Mouse (Mus musculus) cerebellum, adult 11 months (tissue): Measurements from ENCODE around the gene Cacna2d2.
"Not testable (repeated sequence)": the region's sequence is repeated elsewhere in the genome, so short reads cannot be mapped to it uniquely, and the experiment has no call there.

ENCODE experiments used
- DNase-seq: peaks from one replicate; pipeline ENCODE4 v3.0.0; 2022

Cacna2d2 gene

GRCm38 (mm10) chr9:107565556-107565955 lies 166.1 kb downstream of the Cacna2d2 start:
- DNase-seq = not testable (repeated sequence)

- DNase-seq = peak; percentile 72
These were observed 166.8 kb downstream of the Cacna2d2 start for GRCm38 (mm10) chr9:107566041-107566709.

GRCm38 (mm10) chr9:107566855-107567254 lies 167.4 kb downstream of the Cacna2d2 start:
- DNase-seq = no peak

- DNase-seq = no peak
These were observed 168.4 kb downstream of the Cacna2d2 start, which contains the start of gene Hyal2 for GRCm38 (mm10) chr9:107567702-107568319. Hyal2 (plus strand) TSS chr9:107567945.

- DNase-seq = peak; percentile 77
These were observed 169.2 kb downstream of the Cacna2d2 start for GRCm38 (mm10) chr9:107568331-107569261.

GRCm38 (mm10) chr9:107569270-107569669 lies 169.9 kb downstream of the Cacna2d2 start:
- no peak for DNase-seq

GRCm38 (mm10) chr9:107570016-107570415 lies 170.6 kb downstream of the Cacna2d2 start:
- no peak for DNase-seq

- no peak for DNase-seq
These were observed 171.4 kb downstream of the Cacna2d2 start for GRCm38 (mm10) chr9:107570845-107571244.

GRCm38 (mm10) chr9:107571534-107572326 lies 172.3 kb downstream of the Cacna2d2 start:
- DNase-seq = no peak

- DNase-seq = no peak
These were observed 172.9 kb downstream of the Cacna2d2 start for GRCm38 (mm10) chr9:107572327-107572662.

- DNase-seq = not testable (repeated sequence)
These were observed 174.4 kb downstream of the Cacna2d2 start for GRCm38 (mm10) chr9:107573774-107574173.

GRCm38 (mm10) chr9:107575579-107576356 lies 176.4 kb downstream of the Cacna2d2 start:
- no peak for DNase-seq

GRCm38 (mm10) chr9:107576357-107577107 lies 177.1 kb downstream of the Cacna2d2 start, which contains the start of gene Hyal1:
Hyal1 (plus strand) TSS chr9:107576927.
- no peak for DNase-seq

GRCm38 (mm10) chr9:107577871-107578270 lies 178.5 kb downstream of the Cacna2d2 start:
- no peak for DNase-seq

GRCm38 (mm10) chr9:107578587-107578986 lies 179.2 kb downstream of the Cacna2d2 start, which contains the start of gene Naa80:
Naa80 (plus strand) TSS chr9:107578887.
- no peak for DNase-seq
